Mouse (Mus musculus): Measurements from ENCODE around the gene Adgre1.

Gene Adgre1

DNA sequence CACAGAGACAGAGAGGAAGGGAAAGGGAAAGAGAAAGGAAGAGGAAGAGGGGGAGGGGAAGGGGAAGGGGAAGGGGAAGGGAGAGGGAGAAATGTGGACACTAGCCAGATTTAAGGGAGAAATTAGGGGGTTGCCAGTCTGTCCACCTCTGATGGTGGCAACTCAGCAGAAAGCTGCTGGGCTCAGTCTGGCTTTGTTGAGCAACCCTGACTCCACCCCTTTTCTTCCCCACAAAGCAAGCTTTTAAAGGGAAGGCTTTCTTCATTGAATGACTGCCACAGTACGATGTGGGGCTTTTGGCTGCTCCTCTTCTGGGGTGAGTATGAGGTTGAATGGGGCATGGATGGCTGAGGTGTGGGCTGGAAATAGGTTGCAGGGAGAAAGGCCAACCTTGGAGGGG, at the start of gene Adgre1:
Gene Adgre1, plus strand, starts transcription at position 251 of the 400 bp plus-strand sequence.
- no peak for DNase-seq

DNA sequence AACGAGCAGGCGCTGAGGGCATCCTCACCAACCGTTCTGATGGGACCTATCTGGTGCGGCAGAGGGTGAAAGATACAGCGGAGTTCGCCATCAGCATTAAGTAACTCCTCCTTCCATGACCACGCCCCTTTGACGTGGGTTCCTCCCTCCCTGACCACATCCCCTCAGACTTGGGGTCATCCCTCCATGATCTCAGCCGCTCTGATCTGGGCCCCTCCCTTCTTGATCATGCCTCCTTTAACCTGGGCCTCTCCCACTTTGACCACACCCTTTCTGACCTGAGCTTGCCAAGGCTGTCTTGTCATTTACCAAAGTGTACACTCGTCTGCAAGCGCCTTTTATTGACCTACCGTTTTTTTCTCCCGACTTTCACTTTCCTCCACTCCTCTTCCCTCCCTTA, 46.7 kb upstream of the Adgre1 start:
- DNase-seq: no peak

DNA sequence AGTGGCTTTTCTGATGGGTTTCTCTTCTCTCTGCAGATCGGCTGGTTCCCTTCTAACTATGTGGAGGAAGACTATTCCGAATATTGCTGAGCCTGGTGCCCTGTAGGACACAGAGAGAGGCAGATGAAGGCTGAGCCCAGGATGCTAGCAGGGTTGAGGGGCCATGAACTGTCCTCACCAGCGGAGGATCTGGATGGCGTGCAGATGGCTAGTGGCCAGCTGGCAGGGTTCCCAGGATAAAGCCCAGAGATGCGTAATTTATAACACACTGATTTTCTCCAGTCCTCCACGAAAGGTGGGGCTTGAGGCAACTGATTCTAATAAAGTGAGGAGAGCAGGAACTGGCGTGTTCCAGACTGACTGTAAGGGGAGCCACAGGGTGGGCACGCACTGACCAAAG, 30.9 kb upstream of the Adgre1 start:
- no peak for DNase-seq

DNA sequence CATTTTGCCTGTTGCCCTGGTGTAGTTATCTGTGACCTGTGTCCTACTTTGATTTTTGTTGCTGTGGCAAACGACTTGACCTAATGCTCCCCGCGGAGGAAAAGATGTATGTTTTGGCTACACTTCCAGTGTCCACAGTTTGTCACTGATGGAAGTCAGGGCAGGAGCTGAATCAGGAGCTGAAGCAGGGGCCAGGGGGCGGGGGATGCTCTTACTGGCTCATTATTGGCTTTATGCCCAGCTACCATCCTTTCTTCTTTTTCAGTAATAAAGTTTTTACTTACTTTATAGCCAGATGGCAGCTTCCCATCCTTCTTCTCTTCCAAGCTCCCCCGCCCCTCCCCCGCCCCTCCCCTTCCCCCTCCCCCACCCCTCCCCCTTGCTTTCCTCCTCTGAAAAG, 29.5 kb upstream of the Adgre1 start:
- no peak for DNase-seq

DNA sequence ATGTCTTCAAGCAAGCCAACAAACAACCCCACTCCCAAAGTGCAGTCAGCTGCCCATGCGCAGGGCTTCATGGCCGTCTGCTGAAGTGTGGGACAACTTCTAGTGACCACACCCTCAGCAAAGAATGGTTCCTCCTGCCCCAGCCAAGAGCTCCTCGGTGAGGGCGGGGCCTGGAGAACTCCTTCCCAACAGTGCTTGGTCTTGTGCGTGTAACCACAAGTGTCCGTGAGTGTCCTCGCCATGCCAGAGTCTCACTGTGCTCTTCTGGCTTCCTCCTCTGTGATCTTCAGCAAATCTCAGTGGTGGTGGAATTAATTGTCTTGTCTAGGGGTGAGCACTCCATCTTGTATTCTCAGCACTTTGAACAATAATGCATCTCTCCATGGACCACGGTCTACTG, 27.5 kb upstream of the Adgre1 start:
- DNase-seq: no peak

DNA sequence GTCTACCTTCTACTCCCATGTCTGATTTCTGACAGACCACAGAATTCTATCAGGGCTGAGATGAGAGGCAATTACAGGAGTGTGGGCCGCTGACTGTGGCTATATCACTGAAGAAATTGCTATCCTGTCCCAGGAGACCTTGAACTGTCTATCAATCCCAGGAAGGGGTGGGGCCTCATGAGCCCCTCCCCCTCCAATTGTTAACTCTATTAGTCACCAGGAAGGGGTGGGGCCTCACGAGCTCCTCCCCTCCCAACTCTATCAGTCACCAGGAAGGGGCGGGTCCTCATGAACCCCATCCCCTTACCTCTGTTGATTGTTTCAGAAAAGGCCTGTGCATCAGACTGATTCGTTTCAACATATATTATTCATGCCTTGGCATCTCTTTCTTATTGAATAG, 26.2 kb upstream of the Adgre1 start:
- no peak for DNase-seq

DNA sequence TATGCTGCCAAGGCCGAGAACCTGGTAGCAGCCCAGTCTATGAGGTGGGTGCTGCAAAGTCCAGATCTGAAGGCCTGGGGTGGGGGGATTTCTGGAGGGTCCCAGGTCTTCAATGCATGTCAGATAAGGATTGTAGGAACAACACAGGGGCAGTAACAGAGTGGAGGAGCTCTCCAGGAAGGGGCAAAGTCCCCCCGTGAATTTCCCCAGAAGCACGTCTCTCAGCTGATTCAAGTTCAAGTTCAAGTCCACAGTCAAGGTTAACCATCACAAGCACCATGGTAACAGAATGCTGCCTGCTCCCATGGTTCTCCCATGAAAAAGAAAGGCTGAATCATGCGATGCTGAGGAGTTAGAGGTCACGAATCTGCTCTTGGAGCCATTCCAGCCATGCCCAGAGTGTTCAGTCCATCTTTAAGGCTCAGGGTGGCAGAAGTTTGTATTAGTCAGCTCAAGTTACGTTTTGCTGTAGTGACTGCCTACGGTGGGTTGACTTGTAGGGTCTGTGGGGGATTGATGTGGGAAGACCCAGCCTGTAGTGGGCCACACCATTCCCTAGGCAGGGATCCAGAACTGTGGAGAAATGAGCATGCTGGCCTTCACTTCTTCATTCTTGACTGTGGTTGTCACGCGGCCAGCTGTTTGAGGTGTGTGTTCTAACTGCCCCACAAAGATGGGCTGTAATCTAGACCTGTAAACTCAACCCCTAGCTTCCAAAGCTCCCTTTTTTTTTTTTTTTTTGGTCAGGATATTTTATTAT, 24.3 kb upstream of the Adgre1 start:
- DNase-seq: no peak

DNA sequence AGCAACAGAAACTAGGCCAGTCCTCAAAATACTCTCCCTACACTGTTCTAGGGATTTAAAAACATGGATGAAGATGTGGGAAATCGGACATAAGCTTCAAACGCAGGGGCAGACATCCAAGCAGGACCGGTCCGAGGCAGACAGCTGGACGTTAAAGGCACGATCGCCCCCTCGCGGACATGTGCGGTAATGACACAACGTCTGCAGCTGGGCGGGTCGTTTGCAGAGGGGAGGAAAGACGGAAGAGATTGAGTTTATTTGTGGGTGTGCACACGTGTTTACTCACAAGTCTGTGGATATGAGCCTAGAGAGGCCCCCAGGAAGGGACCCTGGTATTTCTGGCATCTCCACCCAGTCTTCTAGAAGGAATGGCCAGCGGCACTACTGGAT, 23.7 kb upstream of the Adgre1 start:
- peak; percentile 71 to 91 for DNase-seq

DNA sequence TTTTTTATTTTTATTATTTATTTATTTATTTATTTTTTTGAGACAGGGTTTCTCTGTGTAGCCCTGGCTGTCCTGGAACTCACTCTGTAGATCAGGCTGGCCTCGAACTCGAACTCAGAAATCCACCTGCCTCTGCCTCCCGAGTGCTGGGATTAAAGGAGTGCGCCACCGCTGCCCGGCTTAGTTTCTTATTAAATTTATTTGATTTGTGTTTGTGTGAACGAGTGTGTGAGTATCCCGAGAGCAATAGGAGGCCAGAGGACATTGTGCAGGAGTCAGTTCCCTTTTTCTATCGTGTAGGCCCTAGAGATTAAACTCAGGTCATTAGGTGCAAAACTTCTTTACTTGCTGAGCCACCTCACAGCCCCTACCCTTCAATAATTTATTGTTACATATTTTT, 23.3 kb upstream of the Adgre1 start:
- peak in 1 of 2 experiments; percentile 35 for DNase-seq

DNA sequence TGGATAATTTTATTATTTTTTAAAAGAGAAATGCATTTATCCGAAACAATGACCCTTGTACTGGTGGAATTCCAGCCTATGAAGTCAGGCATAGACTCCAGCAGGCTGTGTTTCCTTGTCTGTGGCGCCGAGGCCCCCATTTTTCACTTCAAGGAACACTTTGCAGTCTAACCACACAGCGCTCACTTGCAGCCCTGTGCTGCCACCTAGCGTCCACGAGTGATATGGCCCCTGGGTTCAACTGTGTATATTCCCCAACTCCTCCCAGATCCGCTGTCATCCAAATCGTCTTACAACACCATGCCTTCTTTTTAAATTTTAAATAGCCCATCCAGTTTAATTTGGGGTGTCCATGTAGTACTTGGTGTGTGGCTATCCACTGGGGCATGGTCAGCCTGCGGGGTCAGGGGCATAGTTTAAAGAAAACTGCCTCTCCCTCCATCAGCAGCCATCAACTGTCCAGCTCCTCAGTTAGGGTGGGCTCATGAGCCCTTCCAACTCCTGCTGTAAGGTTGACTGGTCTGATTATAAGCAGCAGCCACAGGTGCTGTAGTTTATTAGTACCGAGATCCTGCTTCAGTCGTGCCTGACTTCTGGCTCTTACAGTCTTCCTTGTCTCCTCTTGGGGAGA, 22.7 kb upstream of the Adgre1 start:
- peak; percentile 74 to 91 for DNase-seq

DNA sequence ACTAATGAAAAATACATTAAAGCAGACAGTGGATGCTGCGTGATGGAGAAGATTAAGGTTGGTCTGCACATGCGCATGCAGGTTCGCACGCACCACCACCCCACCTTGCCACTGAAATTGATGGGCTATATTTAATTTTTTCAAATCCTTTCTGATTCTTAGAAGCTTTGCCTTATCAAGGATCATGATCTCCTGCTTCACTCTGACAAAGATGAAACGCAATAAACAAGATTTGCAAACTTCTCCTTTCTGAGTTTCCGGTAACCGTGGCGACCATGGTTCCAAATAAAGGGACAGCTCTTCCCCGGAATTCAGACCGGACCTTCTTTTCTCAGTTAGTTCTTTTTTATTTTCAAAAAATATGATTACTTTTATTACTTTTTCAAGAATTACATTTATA, 20.5 kb upstream of the Adgre1 start:
- DNase-seq: no peak

DNA sequence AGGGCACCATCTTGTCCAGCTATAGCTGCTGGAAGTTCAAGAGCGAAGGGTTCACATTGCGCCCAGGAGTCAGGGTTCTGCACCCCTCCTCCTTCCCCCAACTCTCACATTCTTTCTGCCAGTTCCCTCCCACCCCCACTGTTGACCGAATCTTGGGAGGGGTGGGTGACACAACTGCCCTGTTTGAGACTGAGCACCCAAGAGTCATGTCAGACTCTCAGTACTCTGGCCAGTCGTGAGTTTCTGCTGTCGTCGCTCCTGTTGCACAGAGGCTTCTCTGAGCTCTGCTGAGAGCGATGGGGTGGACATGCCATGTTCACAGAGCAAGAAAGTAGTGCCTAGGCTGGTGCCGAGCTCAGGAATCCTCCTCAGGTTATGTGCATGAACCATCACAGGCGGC, 19.2 kb upstream of the Adgre1 start:
- DNase-seq: no peak

DNA sequence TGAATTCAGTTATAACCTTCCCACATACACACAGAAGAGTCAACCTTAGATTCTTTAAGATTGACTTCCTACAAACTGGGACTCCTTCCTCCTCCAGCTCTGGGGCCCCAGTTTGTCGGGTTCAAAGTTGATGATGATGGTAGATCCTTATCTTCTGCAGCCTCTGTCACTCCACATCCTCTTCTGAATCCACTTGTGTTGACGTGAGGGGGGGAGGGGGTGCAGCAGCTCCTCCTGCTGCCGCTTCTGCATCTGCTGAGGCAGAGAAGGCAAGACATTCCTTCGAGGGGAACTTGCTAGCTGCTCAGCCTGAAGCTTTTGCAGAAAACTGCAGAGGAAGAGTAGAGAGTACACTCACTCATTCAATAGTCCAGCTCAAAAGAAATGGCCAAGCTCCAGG, 16.9 kb upstream of the Adgre1 start:
- no peak for DNase-seq

DNA sequence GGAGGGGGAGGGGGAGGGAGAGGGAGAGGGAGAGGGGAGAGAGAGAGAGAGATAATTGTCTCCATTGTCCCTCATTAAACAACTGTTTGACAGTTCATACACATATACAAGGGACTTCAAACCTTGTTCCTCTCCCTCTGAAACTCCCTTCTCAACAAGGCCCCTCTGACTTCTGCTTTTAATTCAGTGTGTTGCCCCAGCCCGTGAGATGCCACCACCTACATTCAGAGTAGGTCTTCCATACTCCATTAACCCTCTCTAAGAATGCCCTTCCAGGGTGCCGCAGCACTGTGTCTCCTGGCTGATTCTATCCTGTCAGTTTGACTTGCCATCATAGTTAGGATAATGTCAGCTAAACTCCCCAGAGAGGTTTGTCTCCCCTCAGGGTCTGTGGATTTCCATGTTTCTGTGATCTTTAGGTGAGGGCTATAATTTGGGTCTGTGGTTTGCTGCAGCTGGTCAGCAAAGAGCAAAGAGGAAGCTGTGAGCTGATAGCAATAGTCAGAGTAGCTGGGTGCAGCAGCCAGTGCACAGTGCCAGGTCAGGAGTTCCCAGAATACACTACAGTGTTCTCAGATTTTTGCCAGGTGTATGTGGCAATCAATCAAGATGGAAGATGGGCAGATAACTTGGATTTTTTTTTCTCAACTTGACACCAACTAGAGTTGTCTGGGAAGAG, 14.3 kb upstream of the Adgre1 start:
- peak; percentile 43 to 52 for DNase-seq

DNA sequence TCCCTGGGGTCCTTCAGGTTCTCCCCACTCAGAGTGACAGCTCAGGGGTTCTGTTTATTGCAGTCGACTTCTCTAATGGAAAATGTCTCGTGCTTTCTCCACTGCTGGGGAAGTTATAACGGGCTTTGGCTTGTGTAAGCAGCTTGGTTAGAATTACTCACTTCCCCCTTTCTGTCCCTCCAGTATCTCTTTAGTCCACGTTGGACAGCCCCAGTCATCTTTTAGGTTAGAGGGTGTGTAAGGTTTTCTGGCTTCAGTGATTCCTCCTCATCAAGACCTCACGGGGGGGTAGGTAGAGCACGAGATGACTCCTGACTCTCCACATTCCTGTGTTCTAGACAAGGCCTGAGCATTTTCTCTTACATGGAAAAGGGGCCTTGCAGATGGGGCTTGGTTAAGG, 11.5 kb upstream of the Adgre1 start:
- no peak for DNase-seq

DNA sequence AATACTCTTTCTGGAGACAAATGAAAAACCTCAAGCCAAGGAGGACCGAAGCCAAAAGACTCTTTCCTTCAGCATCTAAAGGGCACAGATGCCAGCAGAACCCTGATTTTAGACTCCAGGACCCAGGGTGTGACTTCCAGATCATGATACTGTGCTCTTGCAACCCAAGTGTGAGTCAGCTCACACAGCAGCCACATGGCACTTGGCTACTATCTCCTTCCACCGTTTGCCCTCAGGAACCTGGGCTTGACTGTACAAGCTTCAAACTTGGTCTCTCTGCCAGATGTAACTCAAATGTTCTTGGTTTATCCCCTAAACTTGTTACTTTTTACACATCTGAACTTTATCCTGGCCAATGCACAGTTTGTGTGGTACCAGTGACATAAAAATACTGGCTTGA, 10.7 kb upstream of the Adgre1 start:
- DNase-seq: no peak

DNA sequence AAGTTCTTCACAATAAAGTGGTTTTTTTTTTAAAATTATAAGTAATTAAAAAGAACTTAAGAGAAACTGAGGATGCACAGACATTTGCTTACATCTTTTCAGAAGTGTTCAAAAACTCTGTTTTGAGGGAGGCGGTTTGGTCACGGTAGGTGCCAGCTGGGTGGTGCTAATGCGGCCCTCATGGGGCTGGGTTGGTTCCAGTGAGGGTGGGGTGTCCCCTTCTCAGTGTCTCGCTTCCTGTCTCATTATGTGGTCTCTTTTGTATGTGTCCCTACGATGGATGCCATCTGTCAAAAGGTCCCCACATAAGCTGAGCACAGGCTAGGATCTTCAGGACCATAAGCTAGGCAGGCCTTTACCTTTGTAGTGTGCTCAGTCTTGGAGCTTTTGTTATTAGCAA, 9.4 kb upstream of the Adgre1 start:
- peak; percentile 52 to 68 for DNase-seq

DNA sequence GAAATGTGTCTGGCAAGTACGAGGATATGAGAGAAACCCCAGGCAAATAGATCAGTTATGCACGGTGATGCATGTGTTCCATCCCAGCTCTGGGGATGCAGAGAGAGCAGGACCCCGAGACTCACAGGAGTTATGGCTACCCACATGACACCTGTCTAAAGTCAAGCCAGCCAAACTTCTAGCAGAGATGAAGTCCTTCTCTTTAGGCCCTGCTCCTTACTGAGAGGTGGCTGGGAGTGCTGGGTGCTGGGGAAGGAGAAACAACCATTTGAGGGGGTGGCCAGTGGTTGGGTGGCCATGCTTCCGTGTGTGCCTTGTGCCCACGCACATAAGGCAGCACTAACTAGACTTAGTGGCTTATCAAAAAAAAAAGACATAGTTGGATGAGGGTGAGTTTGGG, 8.3 kb upstream of the Adgre1 start:
- no peak for DNase-seq

DNA sequence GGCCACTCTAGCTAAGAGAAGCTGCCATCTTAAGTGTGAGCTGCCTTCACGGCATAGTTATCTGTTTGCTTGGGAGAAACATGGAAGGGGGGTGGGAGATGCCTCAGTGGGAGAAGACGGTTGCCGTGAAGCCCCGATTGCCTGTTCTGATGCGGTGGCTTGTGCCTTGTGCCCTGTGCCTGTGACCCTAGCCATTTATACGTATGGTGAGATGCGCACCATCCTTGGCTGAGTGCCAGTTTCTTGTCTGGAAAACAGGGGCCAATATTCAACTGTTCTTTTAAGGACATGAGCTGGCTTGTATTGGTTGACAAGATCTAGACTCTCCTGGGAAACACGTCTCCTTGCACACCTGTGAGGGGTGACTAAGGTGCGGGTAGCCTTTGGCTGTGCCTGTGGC, 7.4 kb upstream of the Adgre1 start:
- DNase-seq: no peak

DNA sequence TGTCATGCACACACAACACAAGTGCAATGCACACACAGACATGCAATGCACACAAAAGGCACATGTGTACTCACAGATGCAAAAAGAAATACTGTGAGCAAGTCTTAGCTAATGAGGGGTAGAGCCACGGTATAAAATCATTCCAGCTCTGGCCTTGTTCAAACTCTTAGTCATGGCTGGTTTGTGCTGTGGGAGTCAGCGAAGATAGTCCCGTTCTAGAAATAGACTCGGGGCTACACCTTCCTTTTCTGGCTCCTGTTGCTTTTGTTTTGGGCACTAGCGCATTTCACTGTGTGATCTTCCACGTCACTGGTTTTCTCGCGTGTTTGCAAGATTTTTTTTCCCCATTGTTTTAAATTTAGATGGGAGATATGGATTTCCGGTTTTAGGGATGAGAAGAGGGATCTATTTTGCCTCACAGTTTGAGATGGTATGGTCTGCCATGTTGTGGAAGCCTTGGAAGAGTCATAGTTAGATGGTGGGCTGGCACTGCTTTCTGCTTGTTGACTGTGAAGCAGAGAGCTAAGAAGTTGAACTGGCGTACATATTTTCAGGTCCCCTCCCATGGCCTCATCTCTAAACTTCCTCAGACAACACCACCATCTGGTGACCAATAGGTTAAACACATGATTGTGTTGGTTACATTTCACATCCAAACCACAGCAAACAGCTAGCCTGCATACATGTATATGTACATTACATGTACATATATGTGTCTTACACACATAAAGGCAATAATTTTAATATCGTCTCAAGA, 1.2 kb downstream of the Adgre1 start:
- no peak for DNase-seq

Measured in spleen, adult 18-20 months (tissue).